Mouse (Mus musculus): ENCODE results near the gene Itpkb.
"Not testable (repeated sequence)": the region's sequence is repeated elsewhere in the genome, so short reads cannot be mapped to it uniquely, and the experiment has no call there.

Gene Itpkb

DNA sequence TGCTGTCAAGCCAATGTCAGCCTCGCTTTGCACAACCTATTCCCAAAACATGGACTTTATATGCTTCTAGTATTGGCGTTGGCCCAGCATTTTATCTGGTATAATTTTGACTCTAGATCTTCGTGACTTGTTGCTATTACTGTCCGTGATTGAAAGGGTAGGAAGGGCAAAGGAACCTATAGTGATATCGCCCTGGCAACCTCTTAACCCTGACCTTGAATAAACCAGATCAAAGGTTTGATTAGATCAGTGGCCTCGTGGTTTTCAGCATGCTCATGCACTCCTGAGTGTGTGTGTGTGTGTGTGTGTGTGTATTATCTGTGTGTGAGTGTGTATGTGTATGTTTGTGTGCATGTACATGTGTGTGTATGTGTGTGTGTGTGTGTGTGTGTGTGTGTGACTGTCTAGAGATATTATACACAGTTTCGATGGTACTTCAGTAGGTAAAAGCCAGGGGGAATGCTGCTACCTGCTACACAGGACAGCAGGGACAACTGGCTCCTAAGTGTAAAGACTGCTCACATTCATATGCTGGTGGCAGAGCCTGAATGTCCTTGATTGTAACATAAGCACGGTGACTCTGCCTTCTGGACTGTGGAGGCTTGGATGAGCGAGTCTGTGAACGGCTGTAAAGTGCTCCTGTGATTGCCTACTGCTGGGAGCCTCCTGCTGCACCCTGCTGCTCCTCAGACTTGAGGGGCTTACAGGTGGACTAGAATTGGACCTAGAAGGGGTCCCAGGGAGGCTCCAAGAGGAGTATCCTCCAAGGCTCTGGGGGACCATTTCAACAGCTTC is 40.8 kb downstream of the Itpkb start:
- DNase-seq = no peak

DNA sequence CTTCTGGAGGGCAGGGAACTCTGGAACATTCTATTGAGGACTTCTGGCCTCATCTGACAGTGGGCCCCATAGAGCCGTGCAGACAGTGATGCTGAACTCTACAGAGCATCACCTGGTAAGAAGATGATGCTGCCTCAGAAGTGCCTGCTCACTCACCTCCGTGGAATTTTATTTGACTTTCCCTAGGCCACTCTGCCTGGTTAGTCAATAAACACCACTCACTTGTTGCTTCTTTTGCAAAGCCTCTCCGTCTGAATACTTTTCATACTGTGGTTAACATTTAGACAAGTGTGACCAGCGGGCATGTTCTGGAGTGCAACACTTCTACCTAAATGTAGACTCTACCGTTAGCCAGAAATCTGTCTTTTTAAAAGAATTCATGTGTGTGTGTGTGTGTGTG is 42.0 kb downstream of the Itpkb start:
- not testable (repeated sequence) for DNase-seq

DNA sequence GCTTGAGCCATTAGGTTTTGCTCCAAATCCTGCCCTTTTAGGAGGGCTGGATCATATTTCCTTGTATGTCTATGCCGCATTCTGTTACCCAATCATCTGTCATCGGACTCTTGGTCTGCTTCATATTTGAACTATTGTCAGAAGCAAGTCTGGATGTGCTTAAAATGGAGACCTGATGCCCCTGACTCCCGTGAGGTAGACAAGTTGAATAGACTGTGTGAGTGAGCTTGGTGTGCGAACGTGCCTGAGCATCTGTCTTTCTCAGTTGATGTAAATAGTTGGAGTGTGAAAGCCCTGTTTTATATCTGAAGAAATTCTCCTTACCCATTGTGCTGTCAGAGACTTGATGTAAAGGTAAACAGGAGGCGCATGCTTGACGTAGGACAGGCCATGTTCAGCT is 46.3 kb downstream of the Itpkb start:
- no peak for DNase-seq

DNA sequence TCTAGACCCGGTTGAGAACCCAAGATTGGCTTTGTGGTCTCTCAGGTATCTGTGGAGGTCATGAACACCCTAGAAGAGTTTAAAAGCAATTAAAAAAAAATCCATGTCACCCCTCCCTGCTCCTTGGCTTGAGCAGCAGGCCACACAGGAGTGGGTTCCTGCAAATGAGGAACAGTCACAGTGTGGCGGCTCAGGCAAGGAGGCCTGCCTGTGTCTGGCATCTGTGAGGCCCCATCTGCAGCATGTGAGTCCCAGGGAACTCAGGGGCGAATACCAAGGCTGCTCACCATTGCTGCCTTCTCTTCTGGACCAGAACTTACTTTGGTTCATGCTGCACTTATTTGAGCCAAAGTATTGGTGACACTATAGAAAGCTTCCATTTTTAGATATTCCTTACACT is 49.3 kb downstream of the Itpkb start:
- no peak for DNase-seq

DNA sequence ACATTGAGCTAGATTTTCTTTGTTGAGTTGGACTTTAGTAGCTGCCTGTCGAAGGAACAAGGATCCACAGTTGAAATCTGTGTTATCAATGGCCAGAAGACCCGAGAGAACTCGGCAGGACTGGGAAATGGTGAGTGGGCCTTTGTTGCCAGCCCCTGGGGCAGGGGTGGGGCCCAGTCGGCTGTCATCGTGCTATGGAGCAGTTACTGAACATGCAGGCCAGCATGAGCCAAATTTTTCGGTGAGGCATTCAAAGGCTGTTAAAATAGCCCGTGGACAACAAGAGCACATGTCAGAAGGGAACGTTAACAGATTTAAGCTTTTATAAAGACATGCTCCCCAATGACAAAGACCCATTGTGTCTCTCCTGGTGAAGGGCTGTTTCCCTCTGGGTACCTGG is 52.1 kb downstream of the Itpkb start:
- DNase-seq = no peak

DNA sequence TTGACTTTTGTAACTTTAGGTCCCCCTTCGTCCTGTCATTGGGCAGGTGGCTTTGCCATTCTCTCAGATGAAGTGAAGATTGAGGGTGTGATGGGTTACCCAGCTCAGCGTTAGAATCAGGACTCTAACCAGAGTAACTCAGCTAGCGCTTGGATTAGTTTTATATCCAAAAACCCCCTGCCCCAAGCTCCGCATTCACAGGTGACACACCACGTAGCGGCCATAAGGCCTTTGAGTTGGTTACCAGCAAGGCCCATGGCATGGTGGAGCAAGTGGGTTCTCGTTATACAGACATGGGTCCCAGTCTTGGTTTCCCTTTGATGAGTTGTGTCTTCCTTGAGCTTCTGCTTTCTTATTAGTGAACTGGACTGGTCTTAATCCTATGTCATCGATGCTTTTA is 53.6 kb downstream of the Itpkb start:
- no peak for DNase-seq

DNA sequence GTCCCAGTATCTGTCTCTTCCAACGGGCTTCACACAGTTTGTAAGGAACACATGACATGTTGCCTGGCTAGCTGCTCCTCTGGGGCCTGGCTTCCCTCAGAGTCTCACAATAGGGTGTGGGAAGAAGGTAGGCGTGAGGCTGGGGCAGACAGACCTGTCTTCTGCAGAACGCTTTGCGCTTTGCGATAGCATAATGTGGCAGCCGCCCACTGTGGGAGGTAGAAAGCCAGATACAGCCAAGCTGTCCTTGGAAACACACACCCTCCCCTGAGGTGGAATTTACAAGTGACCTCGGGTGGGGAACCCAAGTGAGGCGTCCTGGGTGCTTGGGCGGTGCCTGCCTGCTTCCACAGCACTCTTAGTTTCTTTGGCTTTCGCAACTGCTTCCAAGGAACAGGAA is 54.2 kb downstream of the Itpkb start:
- no peak for DNase-seq

DNA sequence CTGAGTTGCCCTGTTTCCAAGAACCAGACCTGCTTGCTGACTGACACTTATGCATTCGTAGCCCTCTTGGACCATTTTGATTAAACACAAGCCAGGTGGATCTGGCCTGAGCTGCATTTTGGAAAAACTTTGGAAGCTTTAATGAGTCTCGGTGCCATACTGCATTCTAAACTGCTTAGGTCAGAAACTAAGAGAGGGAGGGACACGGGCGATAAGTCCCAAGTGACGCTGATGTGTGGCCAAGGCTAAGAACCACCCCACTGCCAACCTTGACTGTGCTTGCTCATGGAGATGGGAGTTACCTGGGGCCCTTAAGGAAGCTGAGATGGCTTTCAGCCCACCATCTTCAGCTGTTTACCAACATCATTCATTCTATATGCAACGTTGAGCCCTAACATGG is 55.0 kb downstream of the Itpkb start:
- no peak for DNase-seq

DNA sequence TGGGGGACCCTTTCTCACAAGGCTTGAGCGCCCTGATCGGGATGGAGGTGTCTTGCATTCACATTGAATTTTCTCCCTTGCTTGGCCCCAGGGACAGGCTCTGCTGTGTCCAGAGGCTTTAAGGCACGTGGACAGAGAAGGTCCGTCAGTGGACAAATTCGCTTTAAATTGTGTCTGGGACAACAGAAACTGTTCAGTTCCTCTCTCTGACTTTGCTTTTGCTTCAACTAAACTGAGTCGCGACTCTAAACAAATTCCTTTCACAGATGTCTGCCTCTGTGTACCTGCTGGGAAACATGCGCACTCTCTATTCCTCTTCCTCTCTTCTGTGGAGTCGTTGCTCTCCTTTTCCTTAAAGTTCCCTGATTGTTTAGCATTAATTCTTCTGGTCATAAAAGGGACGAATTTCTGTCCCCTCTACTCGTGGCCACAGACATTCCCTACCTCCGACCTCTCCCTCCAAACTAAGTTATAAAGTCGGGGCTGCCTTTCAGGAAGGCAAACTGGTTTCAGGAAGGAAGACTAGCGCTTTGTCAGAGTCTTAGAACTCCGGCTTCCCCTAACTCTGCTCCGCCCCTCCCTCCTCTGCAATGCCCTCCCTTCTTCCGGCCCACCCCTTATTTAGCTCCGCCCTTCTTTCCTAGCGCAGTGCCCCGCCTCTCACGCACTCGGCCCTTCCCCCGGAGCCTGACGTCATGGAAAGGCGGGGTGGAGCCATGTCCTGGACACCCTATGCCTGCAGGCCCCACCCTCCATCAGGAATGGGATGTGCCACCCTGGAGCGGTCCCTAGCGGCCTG is 56.9 kb downstream of the Itpkb start:
- DNase-seq = peak; percentile 99

DNA sequence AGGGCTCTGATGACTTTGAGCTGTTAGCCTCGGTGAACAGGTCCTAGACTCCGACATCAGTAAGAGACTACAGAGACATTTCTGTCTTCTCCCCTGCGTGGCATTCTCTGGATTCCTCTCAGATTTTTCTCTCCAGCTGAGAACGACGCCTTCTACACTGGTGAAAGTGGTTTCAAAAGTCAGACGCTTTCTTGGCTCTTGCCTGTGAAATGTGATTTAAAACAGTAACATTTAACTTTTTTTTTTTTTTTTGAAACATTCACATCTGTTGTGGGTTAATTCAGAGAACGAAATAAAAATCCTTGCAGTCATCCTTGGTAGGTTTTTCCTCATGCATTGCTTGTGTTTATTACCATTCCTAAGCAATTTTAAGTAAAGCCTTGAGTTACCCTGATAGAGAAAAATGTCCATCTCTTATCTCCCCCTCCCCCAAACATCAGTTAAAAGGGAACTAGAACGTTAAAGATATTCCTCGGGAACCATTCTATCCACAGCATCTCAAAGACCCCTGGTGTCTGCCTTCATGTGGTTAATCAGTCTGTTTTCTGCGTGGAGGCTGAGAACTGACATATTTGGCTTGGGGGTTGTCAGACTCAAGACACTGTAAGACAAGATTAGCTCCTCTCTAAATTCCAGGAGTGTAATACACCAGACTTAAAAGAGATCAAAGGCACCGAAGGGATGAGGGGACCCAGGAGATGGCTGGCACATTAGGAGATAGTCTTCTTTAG is 57.6 kb downstream of the Itpkb start:
- DNase-seq = no peak

DNA sequence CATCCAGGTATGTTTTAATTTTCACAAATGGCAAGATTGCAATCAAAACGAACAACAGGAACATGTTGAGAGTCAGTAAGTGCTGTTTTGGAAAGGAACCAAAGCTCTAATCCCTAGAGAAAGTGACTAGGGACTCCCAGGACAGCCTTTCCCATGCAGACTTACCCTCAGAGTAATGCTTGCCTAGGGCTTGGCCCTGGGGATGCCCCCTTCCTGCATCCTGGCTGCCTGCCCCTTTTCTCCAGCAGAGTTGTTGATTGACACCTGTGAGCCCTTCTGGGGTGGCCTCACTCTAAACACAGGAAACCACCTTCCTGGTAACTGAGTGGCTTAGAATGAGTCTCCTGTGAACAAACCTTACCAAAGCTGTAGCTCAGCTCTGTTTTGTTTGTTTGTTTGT is 58.2 kb downstream of the Itpkb start:
- DNase-seq = peak; percentile 38

DNA sequence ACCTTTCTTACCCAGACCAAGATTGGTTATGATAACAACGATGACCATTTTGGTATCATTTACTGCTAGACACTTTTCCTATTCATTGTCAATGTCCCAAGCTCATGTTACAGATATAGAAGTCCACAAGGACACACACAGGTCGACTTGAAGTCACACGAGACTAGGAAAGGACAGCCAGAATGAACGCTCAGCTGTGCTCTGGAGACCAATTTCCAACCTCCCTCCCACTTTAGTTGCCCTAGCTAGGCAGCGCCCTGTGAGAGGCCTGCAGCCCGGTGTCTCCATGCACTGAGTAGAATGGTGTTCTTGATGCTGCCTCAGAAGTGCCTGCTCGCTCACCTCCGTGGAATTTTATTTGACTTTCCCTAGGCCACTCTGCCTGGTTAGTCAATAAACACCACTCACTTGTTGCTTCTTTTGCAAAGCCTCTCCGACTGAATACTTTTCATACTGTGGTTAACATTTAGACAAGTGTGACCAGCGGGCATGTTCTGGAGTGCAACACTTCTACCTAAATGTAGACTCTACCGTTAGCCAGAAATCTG is 59.0 kb downstream of the Itpkb start:
- not testable (repeated sequence) for DNase-seq

DNA sequence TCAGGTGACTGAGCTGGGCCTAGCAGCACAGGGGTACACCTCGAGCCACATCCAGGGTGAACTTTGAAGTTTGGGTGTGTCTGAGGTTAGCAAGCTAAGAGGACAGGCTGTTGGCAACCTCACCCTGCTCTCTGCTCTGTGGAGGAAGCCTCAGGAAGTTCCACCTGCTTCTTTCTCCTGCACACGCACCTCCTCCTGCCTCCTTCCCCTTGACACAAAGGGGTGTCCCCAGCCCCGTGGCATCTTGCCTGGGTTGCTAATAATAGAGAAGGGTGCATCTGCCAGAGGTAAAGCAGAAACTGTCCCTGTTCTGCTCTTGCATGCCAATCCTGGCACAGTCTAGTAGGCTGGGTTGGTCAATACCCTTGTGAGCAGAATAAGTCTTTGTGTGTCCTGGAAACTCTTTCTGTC is 60.0 kb downstream of the Itpkb start:
- peak; percentile 56 for DNase-seq

DNA sequence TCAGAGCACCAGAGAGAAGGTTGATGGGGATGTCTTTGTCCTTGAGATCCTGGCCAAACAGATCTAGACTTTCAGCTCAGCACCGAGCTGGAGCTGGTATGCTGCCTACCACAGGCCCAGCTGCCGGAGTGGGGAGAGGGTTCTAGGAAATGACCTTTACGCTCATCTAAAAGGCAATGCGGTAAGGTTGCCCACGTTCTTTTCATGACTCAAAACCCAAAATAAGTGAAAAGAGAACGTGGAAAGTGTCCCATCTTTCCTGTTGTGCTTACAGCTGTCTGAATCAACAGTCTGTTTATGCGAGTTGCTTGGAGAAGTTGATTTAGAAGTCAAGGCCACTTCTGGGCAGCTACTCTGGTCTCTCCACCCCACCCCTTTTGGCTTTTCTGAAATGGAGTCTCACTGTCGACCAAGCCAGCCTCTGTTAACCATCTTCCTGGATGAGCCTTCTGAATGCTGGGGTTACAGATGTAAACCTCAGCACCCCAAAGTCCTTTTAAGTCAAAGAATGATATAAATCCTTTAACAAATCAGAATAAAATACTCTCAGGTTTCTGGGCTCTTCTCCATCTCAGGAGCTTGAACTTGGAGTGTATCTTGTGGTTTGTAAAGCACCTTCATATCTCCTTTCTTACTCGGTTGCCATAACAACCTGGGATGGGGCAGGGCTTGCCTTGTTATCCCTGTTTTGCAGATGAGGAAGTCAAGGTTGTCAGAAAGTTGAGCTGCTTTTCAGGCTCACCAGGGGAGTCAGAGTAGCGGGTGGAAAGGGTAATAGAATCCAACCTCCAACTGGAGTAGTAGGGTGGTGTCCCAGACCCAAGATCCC is 60.7 kb downstream of the Itpkb start:
- DNase-seq = no peak

DNA sequence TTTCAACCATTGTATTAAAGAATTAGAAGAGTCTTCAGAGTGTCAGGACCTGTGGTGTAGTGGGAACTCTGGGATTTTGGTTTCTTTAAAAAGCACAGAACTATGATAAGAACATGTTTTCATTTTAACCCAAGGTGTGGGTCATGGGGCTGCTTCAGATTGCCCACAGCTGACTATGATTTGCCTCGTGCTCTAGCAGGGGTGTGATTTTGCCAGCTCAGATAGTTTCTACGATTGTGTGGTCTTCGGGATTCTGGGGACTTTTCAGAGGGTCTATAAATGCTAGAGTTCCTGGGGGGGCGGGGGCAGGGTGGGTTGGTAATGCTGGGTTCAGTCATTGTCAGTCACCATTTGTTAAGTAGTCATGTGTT is 61.3 kb downstream of the Itpkb start:
- DNase-seq = no peak

DNA sequence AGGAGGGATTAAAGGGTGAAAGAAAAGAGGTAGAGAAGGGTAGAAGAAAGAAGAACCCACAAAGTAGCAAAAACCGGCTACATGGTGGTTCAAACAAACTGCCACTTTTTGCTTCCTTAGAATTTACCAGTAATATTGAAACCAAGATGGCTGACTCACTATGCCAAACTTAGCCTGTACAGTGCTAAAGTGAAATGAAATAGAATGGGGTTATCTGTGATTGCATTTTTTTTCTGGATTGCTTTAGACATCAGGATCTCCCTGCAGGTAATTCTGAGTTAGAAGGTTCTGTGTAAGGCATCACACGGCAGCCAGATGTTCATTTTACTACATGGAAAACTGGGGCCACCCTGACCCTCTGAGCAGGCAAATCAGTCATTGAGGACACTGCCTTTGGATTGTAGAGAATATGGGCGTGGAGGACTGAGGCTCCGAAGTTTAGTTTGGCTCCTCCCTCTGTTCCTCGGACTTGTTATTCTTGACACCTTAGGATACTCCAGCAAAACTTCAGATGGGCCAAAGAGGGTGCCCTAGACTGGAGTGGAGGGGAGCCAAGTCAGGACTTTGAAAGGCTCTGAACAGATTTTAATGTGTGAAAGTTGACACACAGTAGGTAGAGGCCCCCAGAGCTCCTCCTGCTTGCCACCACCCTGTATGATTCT is 62.0 kb downstream of the Itpkb start:
- DNase-seq = no peak

DNA sequence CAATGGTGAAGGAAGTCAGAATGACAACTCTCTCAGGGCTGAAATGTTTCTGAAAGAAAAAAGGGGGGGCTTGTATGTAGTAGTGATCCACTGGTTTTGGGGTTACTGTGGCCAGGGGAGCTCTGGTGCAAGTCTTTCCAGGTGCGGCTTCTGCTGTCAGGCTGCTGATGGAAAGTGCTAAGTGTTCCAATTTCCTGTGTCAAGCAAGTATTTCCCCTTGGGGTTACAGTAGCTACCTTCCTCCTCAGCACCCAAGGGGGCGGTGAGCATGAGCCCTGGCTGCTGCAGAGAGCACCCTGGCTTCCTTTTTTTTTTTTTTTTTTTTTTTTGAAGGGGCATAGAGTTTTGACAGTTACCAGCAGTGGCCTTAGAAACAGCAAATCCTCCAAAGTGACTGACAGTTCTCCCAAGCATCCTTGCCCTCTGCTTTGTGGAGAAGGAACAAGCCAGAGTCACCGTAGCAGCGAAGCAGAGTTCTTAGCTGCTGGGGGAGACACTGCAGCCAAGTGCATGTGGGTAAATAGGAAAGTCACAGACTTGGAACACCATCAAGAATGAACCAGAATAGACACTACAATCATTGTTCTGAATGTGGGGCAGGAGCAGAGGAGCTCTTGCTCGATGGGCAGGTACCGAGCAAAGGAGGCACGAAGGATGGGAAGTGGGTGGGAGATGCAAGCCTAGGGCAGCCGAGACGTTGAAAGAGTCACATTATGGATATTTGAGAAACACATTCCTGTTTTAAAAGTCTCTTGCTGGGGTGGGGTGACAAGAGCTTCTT is 62.9 kb downstream of the Itpkb start:
- DNase-seq = no peak

DNA sequence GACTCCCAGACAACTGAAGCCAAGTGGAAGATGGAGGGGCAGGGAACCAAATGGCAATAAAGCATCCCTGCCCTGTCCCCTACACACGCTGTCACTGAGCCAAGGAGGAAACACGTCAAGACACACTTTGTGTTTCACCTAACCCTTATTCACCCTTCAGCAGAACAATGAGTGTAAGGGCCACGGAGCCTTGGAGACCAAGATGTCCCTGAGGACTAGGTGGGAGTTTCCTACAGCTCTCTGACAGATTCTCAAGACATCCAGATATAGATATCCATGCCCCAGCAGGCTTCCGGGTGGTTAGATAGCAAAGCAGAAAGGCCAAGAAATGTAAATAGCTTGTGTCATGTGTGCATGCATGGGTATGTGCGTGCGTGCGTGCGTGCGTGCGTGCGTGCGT is 63.6 kb downstream of the Itpkb start:
- peak; percentile 67 for DNase-seq

DNA sequence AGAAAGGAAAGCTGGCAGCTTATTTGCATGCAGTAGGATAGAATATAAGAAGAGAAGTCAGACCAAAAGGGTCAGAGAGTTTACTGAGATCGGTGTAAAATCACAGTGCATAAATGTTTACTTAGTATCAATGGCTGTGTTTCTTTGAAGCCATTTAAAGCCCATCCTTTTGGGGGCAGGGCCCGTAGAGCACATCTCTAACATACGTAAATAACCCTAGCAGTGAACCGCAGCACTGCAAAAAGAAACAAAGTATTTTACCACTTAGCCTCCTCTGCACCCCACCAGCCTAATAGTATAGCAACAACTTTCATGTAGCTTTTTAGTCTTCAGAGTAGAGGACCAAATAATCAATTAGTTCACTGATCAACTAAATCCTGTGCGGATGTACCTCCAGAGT is 67.4 kb downstream of the Itpkb start:
- DNase-seq = no peak

DNA sequence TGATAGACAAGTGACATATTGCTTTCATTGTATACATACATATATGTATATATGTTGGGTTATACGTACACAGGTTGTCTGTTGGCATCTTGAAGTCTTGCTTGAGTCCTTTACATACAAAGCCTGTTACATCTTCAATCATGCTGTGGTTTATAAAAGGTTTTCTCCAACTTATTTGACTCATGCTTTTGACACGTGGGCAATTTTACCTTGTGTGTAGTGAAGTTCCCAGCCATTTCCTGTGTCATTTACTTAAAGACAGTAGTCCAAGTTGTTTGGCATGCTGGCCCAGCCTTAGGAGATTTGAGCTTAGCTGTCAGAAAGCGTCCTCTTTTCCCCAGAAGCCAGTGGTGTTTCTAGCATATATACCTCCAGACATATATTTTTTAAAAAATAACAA is 68.2 kb downstream of the Itpkb start:
- DNase-seq = no peak

All from kidney, postnatal 14 days (tissue).